Mouse (Mus musculus) cerebral cortex, adult 2 months (tissue): ENCODE data around the gene Nr2f1.

Experiments
- WGBS: fragments of 180-500 bp; shearing (Covaris S2); methylation state at CpG from one replicate; pipeline ENCODE4 v1.1.7; 2018; 5-methylcytosine and 5-hydroxymethylcytosine counted together

Gene Nr2f1

DNA sequence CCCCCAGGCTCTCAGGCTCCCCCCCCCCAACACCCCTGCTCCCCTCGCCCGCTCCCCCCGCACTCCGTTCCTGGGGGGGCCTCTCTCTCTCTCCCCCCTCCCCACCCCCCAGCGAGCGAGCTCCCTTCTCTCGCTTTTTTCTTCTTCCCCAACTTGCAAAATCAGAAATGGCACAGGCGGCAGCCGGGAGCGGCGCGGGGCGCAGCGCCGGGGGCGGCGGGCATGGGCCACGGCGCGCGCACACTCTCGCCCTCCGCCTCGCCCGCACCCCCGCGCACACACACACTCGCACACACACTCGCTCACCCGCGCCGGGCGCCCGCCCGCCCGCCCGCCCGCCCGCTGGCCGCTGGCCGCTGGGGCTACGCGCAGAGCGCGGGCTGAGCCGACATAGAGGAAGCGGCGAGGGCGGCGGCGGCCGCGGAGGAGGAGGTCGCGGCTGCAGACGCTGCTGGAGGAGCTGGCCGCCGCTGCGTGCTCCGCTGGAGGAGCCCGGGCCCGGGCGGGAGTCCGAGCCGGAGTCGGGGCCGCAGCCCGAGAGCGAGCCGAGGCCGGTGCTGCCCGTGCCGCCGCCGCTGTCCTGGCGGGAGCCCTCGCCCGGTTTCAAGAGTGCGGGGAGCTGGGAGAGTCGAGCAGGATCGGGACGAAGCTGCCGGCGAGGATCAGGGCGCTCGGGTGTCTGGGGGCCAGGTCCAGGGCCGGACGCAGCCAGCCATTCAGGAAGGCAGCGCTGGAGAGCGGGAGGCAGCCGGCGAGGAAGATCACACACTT lies 501 bp downstream of the Nr2f1 start:
- WGBS: 3% methylated on average over 91 of the region's 92 CpGs

DNA sequence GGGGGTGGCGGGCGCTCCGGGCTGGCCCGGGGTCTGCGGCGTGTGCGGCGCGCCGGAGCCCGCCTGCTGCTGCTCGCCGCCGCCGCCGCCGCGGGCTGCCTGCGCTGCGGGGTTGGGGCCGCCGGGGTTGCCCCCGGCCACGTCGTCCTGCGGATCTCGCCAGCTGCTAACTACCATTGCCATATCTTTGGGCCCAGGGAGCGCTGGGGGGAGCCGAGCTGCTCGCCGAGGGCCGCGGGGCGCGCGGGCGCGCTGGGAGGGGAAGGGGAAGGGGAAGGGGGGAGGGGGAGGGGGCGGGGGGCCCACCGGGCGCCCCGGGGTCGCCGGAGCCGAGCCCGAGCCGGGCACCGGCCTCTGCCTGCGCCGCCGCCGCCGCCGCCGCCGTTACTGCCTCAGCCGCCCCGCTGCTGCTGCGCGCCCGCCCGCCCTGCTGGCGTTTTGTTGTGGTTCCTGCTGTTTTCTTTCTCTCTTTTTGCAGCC lies 1.1 kb downstream of the Nr2f1 start:
- 2% methylated on average over 54 of the region's 63 CpGs for WGBS

DNA sequence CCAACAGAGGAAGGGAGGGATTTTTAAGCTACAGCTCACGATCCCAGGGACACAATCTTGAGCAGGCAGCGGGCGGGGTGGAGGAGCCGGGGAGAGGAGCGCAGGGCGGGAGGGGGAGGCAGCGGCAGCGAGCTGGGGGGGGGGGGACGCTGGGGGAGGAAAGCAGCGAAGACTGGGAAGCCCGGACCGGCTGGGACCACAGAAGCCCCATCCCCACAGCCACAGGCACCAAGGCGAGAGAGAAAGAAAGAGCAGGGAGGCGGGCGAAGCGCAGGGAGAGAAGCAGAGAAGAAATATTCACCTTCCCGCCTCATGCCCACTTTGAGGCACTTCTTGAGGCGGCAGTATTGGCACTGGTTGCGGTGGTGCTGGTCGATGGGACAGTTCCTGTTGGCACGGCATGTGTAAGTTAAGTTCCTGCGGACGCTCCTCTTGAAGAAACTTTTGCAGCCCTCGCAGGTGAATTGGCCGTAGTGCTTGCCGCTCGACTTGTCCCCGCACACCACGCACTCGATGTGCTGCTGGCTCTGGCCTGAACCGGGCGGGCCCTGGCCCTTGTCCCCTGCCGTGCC lies 1.7 kb downstream of the Nr2f1 start:
- WGBS: under 1% methylated on average over 29 of the region's 33 CpGs

DNA sequence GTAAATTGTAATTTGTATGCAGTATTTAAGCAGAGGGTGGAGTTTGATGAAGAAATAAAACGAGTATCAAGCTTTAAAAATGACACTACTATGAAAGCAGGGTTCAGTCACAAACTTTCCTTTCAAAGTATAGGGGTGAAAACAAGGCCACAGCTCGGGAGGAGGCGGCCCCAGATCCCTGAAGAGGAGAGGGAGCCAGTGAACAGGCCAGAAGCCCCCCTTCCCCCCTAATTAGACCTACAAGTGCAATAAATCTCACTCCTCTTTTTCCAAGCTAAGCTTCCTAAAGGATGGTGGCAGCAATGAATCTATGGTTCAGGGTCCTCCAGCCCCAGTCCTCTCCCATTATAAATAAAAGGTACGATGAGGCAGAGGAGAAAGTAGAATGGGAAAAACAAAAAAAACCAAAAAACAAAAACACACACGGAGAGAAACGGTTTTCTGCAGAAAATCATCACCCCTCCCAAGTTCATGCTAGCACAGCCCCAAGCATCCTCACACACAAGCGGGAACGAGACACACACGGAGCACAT lies 2.2 kb downstream of the Nr2f1 start:
- 5% methylated on average over 9 of the region's 9 CpGs for WGBS

DNA sequence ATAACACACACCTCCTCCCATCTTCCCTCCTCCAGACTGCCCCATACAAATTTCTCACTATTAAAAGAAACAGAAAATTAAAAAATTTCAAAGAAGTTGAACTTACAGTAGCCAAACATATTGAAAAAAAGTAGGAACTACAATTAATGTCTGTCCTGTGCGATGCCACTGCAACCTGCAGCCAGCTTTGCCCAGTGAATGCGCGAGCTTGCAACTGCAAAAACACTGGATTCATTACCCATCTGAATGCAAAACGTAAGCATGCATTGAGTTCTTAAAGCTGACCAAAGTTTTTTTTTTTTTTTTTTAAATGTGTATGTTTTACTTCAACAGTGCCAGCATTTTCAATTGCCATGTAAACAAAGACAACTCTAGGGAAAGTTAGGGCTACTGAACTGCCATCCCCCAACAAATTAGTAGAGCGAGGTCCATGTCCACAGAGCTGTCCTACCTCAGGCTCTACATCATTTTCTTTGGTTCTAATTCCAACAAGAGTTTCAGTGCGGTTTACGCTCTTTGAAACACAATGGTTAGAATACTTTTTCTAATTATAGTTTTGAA lies 3.2 kb downstream of the Nr2f1 start:
- 37% methylated on average over 7 of the region's 7 CpGs for WGBS

DNA sequence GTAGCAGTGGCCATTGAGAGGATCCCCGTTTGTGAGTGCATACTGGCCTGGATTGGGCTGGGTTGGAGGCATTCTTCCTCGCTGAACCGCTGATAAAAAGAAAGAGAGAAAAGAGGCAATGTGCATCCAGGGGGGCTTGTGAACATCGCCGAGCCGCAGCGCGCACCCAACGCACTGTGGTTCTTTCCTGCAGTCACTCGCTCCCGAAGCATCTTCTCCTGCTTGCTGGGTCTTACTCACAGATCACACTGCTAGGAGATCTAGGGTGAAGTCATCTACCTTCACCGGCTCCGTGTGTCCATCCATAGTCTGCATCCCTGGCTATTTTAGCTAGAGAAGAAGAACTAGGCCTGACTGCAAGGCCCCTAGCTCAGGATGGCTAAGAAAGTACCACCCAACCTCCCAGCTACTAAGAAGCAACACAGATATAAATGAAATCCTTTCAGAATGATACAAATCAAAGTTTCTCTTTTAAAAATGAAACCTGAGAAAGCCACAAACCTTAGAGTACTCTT lies 3.9 kb downstream of the Nr2f1 start:
- WGBS: 16% methylated on average over 13 of the region's 13 CpGs

DNA sequence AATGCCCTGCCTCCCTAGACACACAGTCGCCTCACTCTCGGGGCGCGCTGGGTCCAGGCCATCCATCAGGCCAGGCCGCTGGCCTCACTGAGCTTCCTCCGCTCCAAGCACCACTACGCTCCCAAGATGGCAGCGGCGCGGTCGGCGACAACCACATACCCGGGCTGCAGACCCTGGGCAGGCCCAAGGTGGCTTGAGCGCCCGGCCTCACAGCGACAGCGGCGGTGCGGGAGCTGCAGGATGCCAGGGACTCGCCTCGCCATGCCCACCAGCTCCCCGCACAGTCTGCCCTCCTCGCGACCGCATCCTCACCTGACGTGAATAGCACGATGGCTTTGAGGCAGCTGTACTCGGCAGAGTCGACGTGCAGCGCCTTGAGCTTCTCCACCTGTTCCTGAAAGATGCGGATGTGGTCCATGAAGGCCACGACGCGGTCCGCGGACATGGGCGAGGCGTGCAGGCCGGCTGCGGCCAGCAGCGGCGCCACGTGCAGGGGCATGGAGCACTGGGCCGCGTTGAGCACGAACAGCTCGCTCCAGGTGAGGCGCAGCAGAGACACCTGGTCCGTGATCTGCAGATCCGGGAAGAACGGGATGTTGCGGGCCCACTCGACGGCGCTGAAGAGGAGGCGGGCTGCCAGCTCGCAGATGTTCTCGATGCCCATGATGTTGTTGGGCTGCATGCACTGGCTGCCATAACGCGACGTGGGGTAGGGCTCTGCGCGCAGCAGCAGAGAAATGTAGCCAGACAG lies 4.5 kb downstream of the Nr2f1 start:
- 14% methylated on average over 64 of the region's 64 CpGs for WGBS

DNA sequence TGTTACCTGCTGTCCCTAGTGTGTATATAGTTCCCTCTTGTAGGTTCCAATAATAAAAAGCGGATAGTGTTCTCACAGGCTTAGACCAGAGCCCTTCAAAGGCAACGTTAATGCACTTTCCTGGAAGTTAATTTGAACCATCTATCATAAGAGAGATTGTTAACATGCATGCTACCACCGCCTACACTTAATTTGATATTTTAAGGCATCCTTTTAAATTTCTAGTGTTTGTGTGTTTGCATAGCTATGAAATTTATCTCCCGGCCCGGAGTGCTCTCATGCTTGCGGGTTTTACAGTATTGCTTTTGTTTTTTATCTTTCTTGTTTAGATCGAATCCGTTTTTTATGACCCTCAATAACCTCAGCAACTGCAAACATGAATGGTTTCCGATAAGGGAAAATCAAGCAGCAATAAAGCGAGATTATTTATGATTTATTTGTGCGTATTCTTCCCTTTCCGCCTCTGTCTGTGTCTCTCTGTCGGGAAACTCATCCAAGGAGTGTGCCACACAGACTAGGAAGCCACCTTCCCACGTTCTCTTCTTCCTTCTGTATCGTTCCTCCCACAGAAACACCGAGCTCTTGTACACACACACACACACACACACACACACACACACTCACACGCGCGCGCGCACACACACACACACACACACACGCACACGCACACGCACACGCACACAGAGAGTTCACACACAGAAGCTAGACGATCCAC lies 5.3 kb downstream of the Nr2f1 start:
- WGBS: 25% methylated on average over 26 of the region's 26 CpGs

DNA sequence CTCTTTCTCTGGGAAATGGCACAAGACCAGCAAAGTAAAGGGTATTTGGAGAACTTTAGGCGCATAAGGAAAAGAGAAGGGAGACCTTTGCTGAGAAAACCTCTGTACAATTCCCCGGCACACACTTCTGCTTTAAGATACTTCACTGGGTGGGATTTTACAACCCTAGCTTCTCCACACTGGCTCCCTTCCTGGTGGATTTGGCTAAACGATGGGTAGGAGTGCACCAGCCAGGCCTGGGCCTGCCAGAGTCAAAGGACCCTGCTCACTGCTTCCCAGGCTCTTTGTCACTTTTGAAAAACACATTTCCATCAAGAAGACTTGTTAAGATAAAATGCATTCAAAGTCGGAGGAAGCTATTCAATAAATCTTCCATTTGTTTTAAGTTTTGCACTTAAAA lies 6.3 kb downstream of the Nr2f1 start:
- WGBS: 33% methylated on average over 4 of the region's 4 CpGs

DNA sequence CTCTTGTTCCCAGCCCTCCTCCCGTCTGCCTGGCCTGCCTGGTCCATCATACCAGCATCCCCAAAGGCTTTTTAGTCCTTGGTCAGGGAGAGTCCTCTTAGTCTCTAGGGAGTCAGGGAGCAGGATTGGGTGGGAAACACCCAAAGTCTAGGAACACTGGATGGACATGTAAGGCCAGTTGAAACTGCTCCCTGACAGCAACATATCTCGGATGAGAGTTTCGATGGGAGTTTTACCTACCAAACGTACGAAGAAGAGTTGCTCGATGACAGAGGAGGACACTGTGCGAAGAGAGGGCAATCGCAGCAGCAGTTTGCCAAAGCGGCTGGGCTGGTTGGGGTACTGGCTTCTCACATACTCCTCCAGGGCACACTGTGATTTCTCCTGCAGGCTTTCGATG lies 10.0 kb downstream of the Nr2f1 start:
- WGBS: 58% methylated on average over 10 of the region's 10 CpGs

DNA sequence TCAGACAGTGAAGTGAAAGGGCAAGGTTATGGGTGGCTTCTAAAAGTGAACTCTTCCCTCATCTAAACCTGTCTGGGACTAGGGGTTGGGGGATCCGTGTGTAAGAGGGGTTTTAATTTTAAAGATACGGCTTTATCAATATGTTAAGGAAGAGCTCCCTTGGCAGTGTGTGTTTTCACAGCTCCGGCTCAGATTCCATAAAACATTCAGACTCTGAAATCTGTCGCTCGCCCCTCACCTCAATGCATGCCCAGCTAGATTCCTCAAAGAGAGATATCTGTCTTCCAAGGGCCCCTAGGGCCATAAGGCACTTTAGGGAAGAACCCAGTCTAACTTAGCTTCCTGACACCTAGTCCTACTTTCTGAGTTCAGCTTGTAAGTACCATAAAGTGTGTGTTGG lies 11.7 kb downstream of the Nr2f1 start:
- WGBS: 63% methylated on average over 5 of the region's 5 CpGs

DNA sequence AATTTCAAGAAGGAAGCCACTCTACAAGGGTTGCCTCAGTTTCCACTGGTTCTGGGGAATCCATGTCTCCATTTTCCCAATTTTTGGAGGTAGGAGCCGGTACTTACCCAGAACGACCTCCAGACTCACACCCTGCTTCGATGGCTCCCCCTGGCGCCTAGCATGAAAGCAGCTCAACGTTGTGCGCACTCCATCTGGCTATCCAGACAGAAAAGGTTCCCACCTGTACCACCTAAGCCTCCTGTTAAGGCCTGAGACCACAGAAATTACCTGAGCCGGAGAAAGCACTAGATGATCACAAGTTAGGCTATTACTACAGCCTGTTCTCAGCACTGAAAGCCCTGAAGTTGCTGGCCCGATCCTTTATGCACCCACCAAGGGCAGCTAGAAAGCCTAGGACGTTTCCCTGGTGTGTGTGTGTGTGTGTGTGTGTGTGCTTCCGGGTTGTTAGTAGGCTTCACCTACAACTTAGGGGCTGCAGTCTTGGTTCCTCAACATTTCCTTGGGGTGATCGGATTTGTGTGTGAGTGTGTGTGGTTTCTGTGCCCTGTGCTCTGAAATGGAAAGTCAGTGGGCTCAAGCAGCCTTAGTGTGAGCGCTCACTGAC lies 13.1 kb downstream of the Nr2f1 start:
- 48% methylated on average over 12 of the region's 12 CpGs for WGBS

DNA sequence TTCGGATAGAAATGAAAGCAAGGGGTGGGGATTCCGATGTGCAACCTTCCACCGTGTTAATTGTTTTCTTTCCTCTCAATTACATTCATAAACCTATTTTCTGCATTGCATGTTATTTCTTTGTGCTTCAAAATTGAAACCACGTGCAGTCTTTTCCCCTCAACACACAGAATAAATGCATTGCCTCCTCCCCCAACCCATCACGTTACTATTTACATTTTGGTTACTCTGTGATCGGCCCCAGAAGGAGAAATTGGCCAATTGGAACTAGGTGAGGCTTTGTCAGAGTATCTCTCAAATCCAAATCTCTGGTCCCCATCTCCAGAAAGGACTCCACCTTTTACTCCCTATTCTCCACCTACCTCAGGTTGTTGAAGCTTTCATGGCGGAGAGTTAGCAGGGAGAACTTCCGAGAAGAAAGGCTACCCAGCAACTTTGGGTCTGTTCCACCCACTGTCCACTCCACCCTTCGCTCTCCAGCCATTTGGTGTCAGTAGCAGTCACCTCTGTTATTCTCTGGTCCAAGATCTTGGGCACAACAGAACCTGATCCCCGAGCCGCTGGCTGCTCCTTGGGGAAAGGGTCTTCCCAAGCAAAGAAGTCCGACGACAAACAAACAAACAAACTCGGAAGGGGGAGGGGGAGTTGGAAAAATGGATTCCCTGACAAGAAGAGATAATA lies 14.6 kb downstream of the Nr2f1 start:
- 43% methylated on average over 14 of the region's 14 CpGs for WGBS

DNA sequence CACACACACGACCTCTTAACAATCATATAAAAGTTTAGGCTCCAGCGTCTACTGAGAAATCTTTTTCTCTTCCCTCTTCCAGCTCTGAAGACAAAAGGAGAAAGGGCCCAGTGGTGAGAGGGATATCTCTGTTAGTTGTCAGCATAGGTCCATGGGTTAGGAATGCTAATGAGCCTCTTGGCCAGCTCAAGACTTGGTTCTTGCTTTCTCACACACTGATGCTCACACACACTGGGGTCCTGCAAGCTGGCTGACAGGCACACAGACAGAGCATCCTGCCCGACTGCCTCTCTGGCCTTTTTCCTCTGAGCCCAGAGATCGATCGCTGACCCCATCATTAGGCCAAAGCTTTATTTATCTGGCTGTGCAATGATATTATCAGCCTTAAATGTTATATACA lies 15.6 kb downstream of the Nr2f1 start:
- WGBS: 55% methylated on average over 5 of the region's 5 CpGs

DNA sequence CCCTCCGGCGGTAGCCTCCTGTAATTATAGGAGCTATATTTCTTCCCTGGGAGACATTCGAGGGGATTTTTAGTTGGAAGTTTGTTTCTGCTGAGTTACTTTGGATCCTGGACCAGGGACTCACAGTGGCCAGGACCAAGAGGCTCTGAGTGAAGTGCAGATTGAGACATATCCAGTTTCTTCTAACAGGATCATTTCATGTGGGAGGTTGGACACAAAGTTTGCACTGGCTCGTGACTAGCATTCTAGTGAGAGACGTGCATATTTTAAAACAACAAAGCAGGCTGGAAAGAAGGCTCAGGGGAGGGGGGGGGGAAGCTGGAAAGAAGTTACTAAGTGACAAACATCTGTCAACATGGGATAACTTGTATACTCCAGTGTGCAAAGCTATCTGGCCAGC lies 16.6 kb downstream of the Nr2f1 start:
- 44% methylated on average over 5 of the region's 5 CpGs for WGBS

DNA sequence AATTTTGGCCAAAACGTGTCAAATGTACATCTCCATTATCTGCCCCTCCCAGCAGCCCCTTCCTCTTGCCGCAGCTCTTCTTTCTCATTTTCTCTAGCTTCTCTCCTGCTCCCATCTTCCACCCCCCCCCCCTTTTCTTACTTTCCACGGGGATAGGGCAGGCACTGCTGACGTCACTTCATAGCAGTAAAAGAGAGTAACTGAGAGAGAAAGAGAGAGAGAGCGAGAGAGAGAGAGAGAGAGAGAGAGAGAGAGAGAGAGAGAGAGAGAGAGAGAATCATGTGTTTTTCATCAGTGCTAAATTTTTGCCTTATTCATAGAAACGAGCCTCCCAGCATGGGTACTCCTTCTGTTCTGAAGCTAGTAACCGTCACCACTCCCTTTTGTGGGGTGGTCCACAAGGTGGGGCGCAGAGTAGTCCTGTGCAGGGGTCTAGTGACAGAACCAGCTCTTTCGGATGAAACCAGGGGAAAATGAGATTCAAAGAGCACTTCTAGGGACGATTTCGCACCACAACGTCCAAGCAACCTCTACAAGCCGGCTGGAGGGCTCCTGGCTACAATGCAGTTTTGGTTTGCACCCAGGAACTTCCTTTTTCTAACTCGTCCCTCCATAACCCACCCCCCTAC lies 17.5 kb downstream of the Nr2f1 start:
- 15% methylated on average over 14 of the region's 14 CpGs for WGBS

DNA sequence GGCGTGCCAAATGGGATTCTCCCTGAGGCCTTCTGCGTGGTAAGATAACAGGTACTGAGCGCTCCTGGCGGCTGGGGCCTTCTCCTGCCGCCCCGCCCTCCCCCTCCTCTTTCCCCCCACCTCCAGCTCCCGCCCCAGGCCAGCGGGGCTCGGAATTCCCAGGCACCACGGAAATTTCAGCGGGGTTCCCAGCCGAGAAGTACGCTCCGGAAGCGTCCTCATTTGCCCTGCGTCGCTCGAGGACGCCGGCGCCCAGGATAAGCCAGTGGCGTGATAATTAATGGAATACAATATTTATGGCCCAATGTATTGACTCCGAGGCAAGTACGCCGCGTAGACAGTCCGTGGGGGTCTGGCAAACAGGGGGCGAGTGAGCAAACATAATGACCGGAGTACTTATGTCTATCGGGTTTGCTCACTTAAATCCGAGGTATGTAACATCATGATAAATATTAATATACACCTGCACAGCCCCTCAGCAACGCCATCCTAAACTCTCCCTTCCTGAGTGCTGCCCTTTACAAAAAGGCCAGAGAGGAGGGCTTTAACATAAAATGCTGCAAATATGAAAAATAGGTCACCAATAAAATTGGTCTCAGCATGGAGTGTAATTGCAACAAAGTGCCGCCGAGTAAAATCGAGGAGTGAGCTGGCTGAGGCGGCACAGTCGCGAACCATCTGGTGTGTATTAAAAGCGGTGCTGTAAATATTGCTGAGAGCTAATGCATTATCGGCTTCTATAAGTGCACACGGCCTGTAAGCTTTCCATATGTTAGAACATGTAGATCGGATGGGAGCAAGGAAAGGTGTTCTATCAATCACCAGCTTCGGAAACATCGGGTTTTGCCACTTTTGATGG lies 18.3 kb downstream of the Nr2f1 start:
- 5% methylated on average over 44 of the region's 44 CpGs for WGBS

DNA sequence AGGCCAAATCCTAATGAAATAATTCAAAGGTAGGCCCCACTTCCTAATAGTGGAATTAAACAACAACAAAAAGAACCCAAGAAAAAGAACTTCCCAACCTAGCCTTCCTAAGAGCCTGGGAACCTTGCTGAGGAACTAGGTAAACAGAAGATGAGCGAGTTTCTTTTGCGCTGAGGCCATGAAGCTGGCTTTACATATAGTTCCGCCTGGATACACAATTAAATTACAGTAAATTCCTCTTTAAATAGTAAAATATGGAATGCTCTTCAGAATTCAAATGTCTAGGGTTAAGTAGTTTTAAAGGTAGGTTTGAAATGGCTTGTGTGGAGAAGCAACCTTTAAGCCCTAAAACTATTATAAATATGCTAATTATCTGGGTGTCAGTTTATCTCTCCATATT lies 19.3 kb downstream of the Nr2f1 start:
- WGBS: 68% methylated on average over 3 of the region's 3 CpGs
